ENCODE assay signal across 15 mouse cellular contexts in genomic region chr3:63391348-63391747, GRCm38 (mm10).
"Had no signal": no experiment of that assay in that cellular context is flagged by ENCODE, and none has a peak within 500 bp of the region (broad histone marks: within the 10 kb centered on the region; RNA-seq: fewer than 3 reads in every experiment).

No protein-coding gene starts in this region.

- H3K36me3 ChIP-seq: neural tube, embryonic 15.5 days; stomach, embryonic 15.5 days had no signal

- H3K27ac ChIP-seq: neural tube, embryonic 15.5 days; stomach, embryonic 15.5 days; stomach, postnatal 0 days had no signal

- H3K9ac ChIP-seq: neural tube, embryonic 15.5 days; stomach, embryonic 15.5 days had no signal

- DNase-seq: retina, postnatal 1 day; right cerebral cortex, adult 18-20 months; right cerebral cortex, postnatal 14 days; right cerebral cortex, postnatal 25 days; right cerebral cortex, postnatal 4 days; spleen, adult 18-20 months; thymus, adult 18-20 months; thymus, adult 2 months; thymus, postnatal 14 days; thymus, postnatal 25 days; thymus, postnatal 36 days; thymus, postnatal 4 days had no signal

- H3K27me3 ChIP-seq: neural tube, embryonic 15.5 days; stomach, embryonic 15.5 days had no signal

- H3K4me2 ChIP-seq: neural tube, embryonic 15.5 days; stomach, embryonic 15.5 days had no signal

- H3K4me1 ChIP-seq: neural tube, embryonic 15.5 days; stomach, embryonic 15.5 days had no signal

- H3K9me3 ChIP-seq: neural tube, embryonic 15.5 days; stomach, embryonic 15.5 days had no signal

- H3K4me3 ChIP-seq: neural tube, embryonic 15.5 days; stomach, embryonic 15.5 days had no signal
